Mouse (Mus musculus) neural tube, embryonic 14.5 days (tissue): ENCODE measurements around the gene Zfp575. TPM values are rescaled to one million over a fixed set of nuclear protein-coding genes. Genes with fewer than 3 reads are reported as not detected.
A peak's percentile ranks its signal among the peaks of the same experiment; 100 is the strongest.

Source experiments
- ATAC-seq: fragments of 200-750 bp; cut with Nextera tagmentation; 2 replicates; pipeline ENCODE4 v1.8.0; 2017; ENCODE audit warnings: low read depth, mild to moderate bottlenecking, moderate TSS enrichment, moderate library complexity
- H3K27ac ChIP-seq: fragments of 300-500 bp; sonication (generic); 2 replicates; pipeline ENCODE4 v1.5.1; 2014; ENCODE audit warnings: low read depth, mild to moderate bottlenecking, control low read depth, low read length, moderate library complexity, mixed read lengths
- H3K27me3 ChIP-seq: fragments of 300-500 bp; sonication (generic); 2 replicates; pipeline ENCODE4 v1.6.1; 2014; ENCODE audit warnings: low read length; ENCODE audit not compliant: control insufficient read depth, insufficient read depth
- H3K36me3 ChIP-seq: fragments of 300-500 bp; sonication (generic); 2 replicates; pipeline ENCODE4 v1.6.1; 2014; ENCODE audit warnings: low read length, mixed read lengths; ENCODE audit not compliant: control insufficient read depth, insufficient read depth
- H3K4me1 ChIP-seq: fragments of 300-500 bp; sonication (generic); 2 replicates; pipeline ENCODE4 v1.6.1; 2014; ENCODE audit warnings: low read length; ENCODE audit not compliant: control insufficient read depth, insufficient read depth
- H3K4me2 ChIP-seq: fragments of 300-500 bp; sonication (generic); 2 replicates; pipeline ENCODE4 v1.6.1; 2014; ENCODE audit warnings: mild to moderate bottlenecking, low read depth, low read length, control low read depth
- H3K4me3 ChIP-seq: fragments of 300-500 bp; sonication (generic); 2 replicates; pipeline ENCODE4 v1.5.1; 2014; ENCODE audit warnings: low read depth, low read length, control low read depth, mixed read lengths
- H3K9ac ChIP-seq: fragments of 300-500 bp; sonication (generic); replicated peaks from 2 replicates; pipeline ENCODE4 v1.6.1; 2014; ENCODE audit warnings: low read depth, mild to moderate bottlenecking, control low read depth, low read length, mixed read lengths
- H3K9me3 ChIP-seq: fragments of 300-500 bp; sonication (generic); 2 replicates; pipeline ENCODE4 v1.6.1; 2016; ENCODE audit warnings: low read length; ENCODE audit not compliant: control insufficient read depth
- WGBS: fragments of 180-500 bp; shearing (Covaris S2); extraction: QIAGEN DNeasy Blood & Tissue Kit; methylation state at CpG from one replicate; pipeline ENCODE4 v1.1.7; 2014; 5-methylcytosine and 5-hydroxymethylcytosine counted together
- polyA plus RNA-seq: library from polyadenylated mRNA; unstranded; fragments of >200 nt; fragmentation: Nextera tagmentation; extraction: Ambion mirVana; gene quantifications from 2 replicates; pipeline ENCODE4 v1.2.1, GENCODE M21; 2014

Zfp575 gene
- polyA plus RNA-seq, 1 experiment from 2014 or later, result 8.5 TPM

DNA sequence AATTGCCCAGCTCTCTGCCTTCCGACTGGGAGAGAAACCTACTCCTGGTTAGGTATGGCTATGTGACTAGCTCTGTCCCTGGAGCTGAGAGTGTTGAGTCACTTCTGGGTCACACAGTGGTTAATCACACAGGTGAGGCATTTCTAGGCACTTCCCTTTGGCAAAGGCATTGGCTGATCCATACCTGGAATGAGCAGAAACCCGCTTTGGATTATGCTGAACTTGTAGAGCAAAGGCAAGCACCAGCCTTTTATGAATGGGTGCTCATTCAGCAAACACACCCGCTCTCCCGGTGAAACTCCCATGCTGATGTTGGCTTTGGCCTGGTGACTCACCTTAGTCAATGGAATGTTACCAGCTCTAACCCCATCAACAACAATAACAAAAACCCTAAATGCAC is 47.8 kb downstream of the Zfp575 start:
- Histone ChIP-seq H3K9me3 (no peaks in the 10 kb centered on the region), H3K27me3 (no peaks in the 10 kb centered on the region), H3K4me2 (no peak overlapping the region), H3K4me3 (no peak overlapping the region), H3K36me3 (peaks cover 7% of the 10 kb centered on the region; the same call in 1 of the 2 replicates), H3K9ac (no peak overlapping the region), H3K4me1 (peaks cover 4% of the 10 kb centered on the region; the same call in 1 of the 2 replicates), H3K27ac (no peak overlapping the region)
- ATAC-seq, result no peak
- 98% methylated on average over 4 of the region's 4 CpGs for WGBS

DNA sequence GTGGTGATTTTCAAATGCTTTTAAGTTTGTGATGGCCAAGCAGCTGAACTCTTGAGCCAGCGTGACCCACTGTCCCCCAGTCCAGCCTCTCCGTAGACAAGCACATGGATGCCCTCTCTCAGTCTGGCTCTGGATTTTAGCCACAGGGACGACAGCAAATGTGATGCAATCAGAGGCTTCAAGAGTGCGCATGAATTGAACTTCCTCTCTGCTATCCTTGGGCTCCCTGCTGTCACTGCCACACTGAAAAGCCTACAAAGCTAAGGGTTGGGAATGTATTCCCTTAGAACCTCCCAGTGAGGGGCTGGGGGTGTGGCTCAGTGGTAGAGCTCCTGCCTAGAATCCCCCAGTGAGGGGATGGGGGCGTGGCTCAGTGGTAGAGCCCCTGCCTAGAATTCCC is 48.7 kb downstream of the Zfp575 start:
- no peak for ATAC-seq
- H3K9ac ChIP-seq, result no peak overlapping the region
- H3K9me3 ChIP-seq, result no peaks in the 10 kb centered on the region
- no peaks in the 10 kb centered on the region for H3K27me3 ChIP-seq
- no peak overlapping the region for H3K27ac ChIP-seq
- peaks cover 11% of the 10 kb centered on the region for H3K4me1 ChIP-seq
- 79% methylated on average over 5 of the region's 5 CpGs for WGBS
- H3K4me2 ChIP-seq, result no peak overlapping the region
- no peak overlapping the region for H3K4me3 ChIP-seq
- H3K36me3 ChIP-seq, result peaks cover 10% of the 10 kb centered on the region

- Histone ChIP-seq H3K4me2 (no peak overlapping the region), H3K4me1 (peaks cover 13% of the 10 kb centered on the region), H3K27ac (no peak overlapping the region), H3K9me3 (no peaks in the 10 kb centered on the region), H3K4me3 (no peak overlapping the region), H3K9ac (no peak overlapping the region), H3K36me3 (peaks cover 16% of the 10 kb centered on the region), H3K27me3 (no peaks in the 10 kb centered on the region)
- 57% methylated on average over 5 of the region's 5 CpGs for WGBS
- ATAC-seq, result no peak
Observed at GRCm38 (mm10) chr7:24538154-24538553, 49.3 kb downstream of the Zfp575 start.

- H3K9me3 ChIP-seq, result no peaks in the 10 kb centered on the region
- no peak overlapping the region for H3K9ac ChIP-seq
- WGBS, result 81% methylated on average over 5 of the region's 5 CpGs
Observed at GRCm38 (mm10) chr7:24537591-24537990, 49.9 kb downstream of the Zfp575 start.

GRCm38 (mm10) chr7:24537081-24537480 is 50.4 kb downstream of the Zfp575 start:
- H3K4me2 ChIP-seq, result no peak overlapping the region
- no peak for ATAC-seq
- no peak overlapping the region for H3K4me3 ChIP-seq
- WGBS, result 61% methylated on average over 4 of the region's 4 CpGs
- peaks cover 16% of the 10 kb centered on the region for H3K36me3 ChIP-seq
- peaks cover 20% of the 10 kb centered on the region for H3K4me1 ChIP-seq
- H3K9ac ChIP-seq, result no peak overlapping the region
- H3K27me3 ChIP-seq, result no peaks in the 10 kb centered on the region
- H3K9me3 ChIP-seq, result no peaks in the 10 kb centered on the region
- no peak overlapping the region for H3K27ac ChIP-seq

More at GRCm38 (mm10) chr7:24537591-24537990, 49.9 kb downstream of the Zfp575 start:
- Histone ChIP-seq H3K36me3 (peaks cover 16% of the 10 kb centered on the region), H3K27me3 (no peaks in the 10 kb centered on the region), H3K4me1 (peaks cover 15% of the 10 kb centered on the region), H3K27ac (no peak overlapping the region), H3K4me2 (no peak overlapping the region), H3K4me3 (no peak overlapping the region)
- no peak for ATAC-seq

DNA sequence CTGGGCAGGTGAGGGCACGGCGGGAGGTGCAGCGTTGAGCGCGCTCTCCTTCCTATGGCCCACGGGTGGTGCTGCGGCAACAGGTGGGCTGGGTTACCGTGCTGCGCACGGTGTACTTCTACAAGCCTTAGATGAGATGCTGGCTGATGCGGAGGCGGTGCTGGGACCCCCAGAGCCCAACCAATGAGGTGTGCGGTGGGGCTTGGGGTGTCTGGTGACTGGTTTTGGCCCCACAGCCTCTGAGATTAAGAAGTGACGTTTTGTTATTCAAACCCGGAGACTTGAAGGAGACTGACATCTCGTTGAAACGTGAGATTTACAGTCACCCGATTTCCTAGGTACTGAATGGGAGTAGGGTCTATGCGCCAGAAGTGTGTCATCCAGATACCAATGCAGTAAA is 53.1 kb downstream of the Zfp575 start:
- Histone ChIP-seq H3K9ac (no peak overlapping the region; the same call in 1 of the 2 replicates), H3K27me3 (no peaks in the 10 kb centered on the region), H3K36me3 (peaks cover 16% of the 10 kb centered on the region), H3K4me1 (peaks cover 30% of the 10 kb centered on the region), H3K4me3 (peak overlapping the region; percentile 13; the same call in 1 of the 2 replicates), H3K27ac (no peak overlapping the region), H3K9me3 (no peaks in the 10 kb centered on the region), H3K4me2 (0 out of 2 replicates have a peak overlapping the region, but pooled peaks have one; percentile 8)
- WGBS, result 23% methylated on average over 19 of the region's 19 CpGs
- ATAC-seq, result no peak

Other genes starting within 250 kb of the Zfp575 start
- gene Lypd5, start 238.4 kb downstream of the Zfp575 start, polyA plus RNA-seq, result not detected in 2 replicates
- gene Kcnn4, start 217.4 kb downstream of the Zfp575 start, polyA plus RNA-seq, result 2.0 and 2.1 TPM in 2 replicates
- 32.9 and 34.9 TPM in 2 replicates for gene Smg9, start 188.0 kb downstream of the Zfp575 start, polyA plus RNA-seq
- not detected in 2 replicates for gene Irgc1, start 135.3 kb downstream of the Zfp575 start, polyA plus RNA-seq
- 0.81 and 1.6 TPM in 2 replicates for gene Plaur, start 125.2 kb downstream of the Zfp575 start, polyA plus RNA-seq
- 15.9 and 22.6 TPM in 2 replicates for gene Cadm4, start 105.6 kb downstream of the Zfp575 start, polyA plus RNA-seq
- gene Zfp428, start 80.6 kb downstream of the Zfp575 start, polyA plus RNA-seq, result 165 and 211 TPM in 2 replicates
- 1.6 and 2.2 TPM in 2 replicates for gene AC161166.1, start 75.2 kb downstream of the Zfp575 start, polyA plus RNA-seq
- gene Irgq, start 57.0 kb downstream of the Zfp575 start, polyA plus RNA-seq, result 21.5 and 27.0 TPM in 2 replicates
- gene Pinlyp, start 41.5 kb downstream of the Zfp575 start, polyA plus RNA-seq, result not detected in 2 replicates
- gene Xrcc1, start 41.4 kb downstream of the Zfp575 start, polyA plus RNA-seq, result 54.1 and 57.4 TPM in 2 replicates
- gene Ethe1, start 98 bp downstream of the Zfp575 start, polyA plus RNA-seq, result 26.4 and 27.9 TPM in 2 replicates
- not detected in 2 replicates for gene Phldb3, start 23.1 kb upstream of the Zfp575 start, polyA plus RNA-seq
- 0.16 TPM in 1 of 2 replicates, not detected in the other for gene Lypd3, start 48.9 kb upstream of the Zfp575 start, polyA plus RNA-seq
- gene Tex101, start 89.0 kb upstream of the Zfp575 start, polyA plus RNA-seq, result not detected in 2 replicates
- not detected in 2 replicates for gene BC049730, start 121.6 kb upstream of the Zfp575 start, polyA plus RNA-seq
- gene Gm4763, start 139.3 kb upstream of the Zfp575 start, polyA plus RNA-seq, result not detected in 2 replicates
- gene Cd177, start 172.7 kb upstream of the Zfp575 start, polyA plus RNA-seq, result 0.11 TPM in 1 of 2 replicates, not detected in the other
- gene Ceacam10, start 189.6 kb upstream of the Zfp575 start, polyA plus RNA-seq, result 0.99 and 1.2 TPM in 2 replicates